Mouse (Mus musculus) limb, embryonic 13.5 days (tissue): ENCODE results near the gene Bcl9. TPM values are rescaled to one million over a fixed set of nuclear protein-coding genes. Genes with fewer than 3 reads are reported as not detected.

Source experiments
- ATAC-seq: fragments of 200-750 bp; cut with Nextera tagmentation; 2 replicates; pipeline ENCODE4 v1.8.0; 2017; ENCODE audit warnings: low read depth, moderate number of reproducible peaks, moderate TSS enrichment; ENCODE audit not compliant: low FRiP score
- H3K27ac ChIP-seq: fragments of 300-500 bp; sonication (generic); 2 replicates; pipeline ENCODE4 v1.5.1; 2015; ENCODE audit warnings: inconsistent platforms, mild to moderate bottlenecking, moderate library complexity
- H3K27me3 ChIP-seq: fragments of 300-500 bp; sonication (generic); 2 replicates; pipeline ENCODE4 v1.6.1; 2015; ENCODE audit warnings: mild to moderate bottlenecking, inconsistent platforms
- H3K36me3 ChIP-seq: fragments of 300-500 bp; sonication (generic); 2 replicates; pipeline ENCODE4 v1.6.1; 2015; ENCODE audit warnings: inconsistent platforms, mild to moderate bottlenecking, moderate library complexity
- H3K4me1 ChIP-seq: fragments of 300-500 bp; sonication (generic); 2 replicates; pipeline ENCODE4 v1.6.1; 2015; ENCODE audit warnings: inconsistent platforms
- H3K4me2 ChIP-seq: fragments of 300-500 bp; sonication (generic); replicated peaks from 2 replicates; pipeline ENCODE4 v1.6.1; 2015; ENCODE audit warnings: inconsistent platforms, mild to moderate bottlenecking, moderate library complexity
- H3K4me3 ChIP-seq: fragments of 300-500 bp; sonication (generic); 2 replicates; pipeline ENCODE4 v1.5.1; 2015; ENCODE audit warnings: moderate library complexity, mild to moderate bottlenecking, inconsistent platforms
- H3K9ac ChIP-seq: fragments of 300-500 bp; sonication (generic); 2 replicates; pipeline ENCODE4 v1.6.1; 2015; ENCODE audit warnings: mild to moderate bottlenecking, inconsistent platforms
- H3K9me3 ChIP-seq: fragments of 300-500 bp; sonication (generic); 2 replicates; pipeline ENCODE4 v1.6.1; 2016; ENCODE audit warnings: inconsistent platforms
- WGBS: fragments of 180-500 bp; shearing (Covaris S2); methylation state at CpG from one replicate; pipeline ENCODE4 v1.1.7; 2015; 5-methylcytosine and 5-hydroxymethylcytosine counted together
- polyA plus RNA-seq: library from polyadenylated mRNA; unstranded; fragments of >200 nt; fragmentation: Nextera tagmentation; extraction: Ambion mirVana; gene quantifications from 2 replicates; pipeline ENCODE4 v1.2.1, GENCODE M21; 2015

Gene Bcl9
- polyA plus RNA-seq, 1 experiment from 2014 or later: 97.4 TPM

GRCm38 (mm10) chr3:97317302-97317701, 19.6 kb upstream of the Bcl9 start:
- Histone ChIP-seq H3K27ac (no peak overlapping the region), H3K4me3 (no peak overlapping the region), H3K9me3 (no peaks in the 10 kb centered on the region), H3K27me3 (0 out of 2 replicates have a peak, but pooled peaks cover 4% of the 10 kb centered on the region), H3K9ac (no peak overlapping the region), H3K4me2 (no peak overlapping the region), H3K4me1 (peaks cover 7% of the 10 kb centered on the region), H3K36me3 (no peaks in the 10 kb centered on the region)
- 80% methylated on average over 3 of the region's 3 CpGs for WGBS
- no peak for ATAC-seq

GRCm38 (mm10) chr3:97313431-97313830, 15.7 kb upstream of the Bcl9 start:
- H3K4me3 ChIP-seq: no peak overlapping the region
- 71% methylated on average over 2 of the region's 2 CpGs for WGBS
- H3K36me3 ChIP-seq: no peaks in the 10 kb centered on the region
- H3K9me3 ChIP-seq: peaks cover 8% of the 10 kb centered on the region; the same call in 1 of the 2 replicates
- no peak for ATAC-seq
- peaks cover 25% of the 10 kb centered on the region for H3K4me1 ChIP-seq
- no peak overlapping the region for H3K4me2 ChIP-seq
- H3K27ac ChIP-seq: no peak overlapping the region; the same call in 1 of the 2 replicates
- no peak overlapping the region for H3K9ac ChIP-seq
- peaks cover 11% of the 10 kb centered on the region; the same call in 1 of the 2 replicates for H3K27me3 ChIP-seq

- Histone ChIP-seq H3K9ac (peak overlapping the region; percentile 51; the same call in 1 of the 2 replicates), H3K4me3 (peak overlapping the region; percentile 35), H3K4me2 (peak overlapping the region; percentile 61), H3K4me1 (peaks cover 25% of the 10 kb centered on the region), H3K9me3 (peaks cover 8% of the 10 kb centered on the region; the same call in 1 of the 2 replicates), H3K36me3 (no peaks in the 10 kb centered on the region), H3K27ac (peak overlapping the region; percentile 55; the same call in 1 of the 2 replicates), H3K27me3 (peaks cover 7% of the 10 kb centered on the region; the same call in 1 of the 2 replicates)
- 9% methylated on average over 21 of the region's 21 CpGs for WGBS
- ATAC-seq: peak; percentile 51
Observed at GRCm38 (mm10) chr3:97311998-97312397, 14.3 kb upstream of the Bcl9 start.

GRCm38 (mm10) chr3:97309748-97310536, 12.2 kb upstream of the Bcl9 start:
- Histone ChIP-seq H3K27me3 (peaks cover 7% of the 10 kb centered on the region; the same call in 1 of the 2 replicates), H3K9me3 (peaks cover 8% of the 10 kb centered on the region; the same call in 1 of the 2 replicates), H3K4me2 (peak overlapping the region; percentile 45), H3K4me3 (0 out of 2 replicates have a peak overlapping the region, but pooled peaks have one; percentile 2), H3K9ac (no peak overlapping the region), H3K27ac (no peak overlapping the region), H3K36me3 (no peaks in the 10 kb centered on the region), H3K4me1 (peaks cover 25% of the 10 kb centered on the region)
- no peak for ATAC-seq
- 6% methylated on average over 15 of the region's 16 CpGs for WGBS

DNA sequence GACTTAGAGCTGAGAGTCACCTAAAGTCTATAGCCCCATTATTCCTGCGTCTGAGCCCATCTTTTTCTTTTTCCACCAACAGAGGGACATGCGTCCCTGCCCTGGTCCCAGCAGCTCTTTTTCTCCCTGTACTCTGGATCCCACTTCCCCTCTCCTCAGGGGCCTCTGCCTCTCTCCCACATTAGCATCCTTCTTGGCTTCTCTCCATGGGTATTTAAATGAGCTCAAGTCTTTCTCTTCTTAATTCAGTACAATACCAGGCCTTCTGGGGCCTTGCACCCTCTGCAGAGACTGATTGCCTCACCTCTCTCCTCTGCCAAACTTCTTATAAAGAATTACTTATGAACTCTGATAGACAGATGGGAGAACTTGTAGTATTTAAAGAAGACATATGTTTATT, 10.7 kb upstream of the Bcl9 start:
- no peak overlapping the region for H3K9ac ChIP-seq
- ATAC-seq: no peak
- WGBS: 46% methylated on average over 2 of the region's 2 CpGs

DNA sequence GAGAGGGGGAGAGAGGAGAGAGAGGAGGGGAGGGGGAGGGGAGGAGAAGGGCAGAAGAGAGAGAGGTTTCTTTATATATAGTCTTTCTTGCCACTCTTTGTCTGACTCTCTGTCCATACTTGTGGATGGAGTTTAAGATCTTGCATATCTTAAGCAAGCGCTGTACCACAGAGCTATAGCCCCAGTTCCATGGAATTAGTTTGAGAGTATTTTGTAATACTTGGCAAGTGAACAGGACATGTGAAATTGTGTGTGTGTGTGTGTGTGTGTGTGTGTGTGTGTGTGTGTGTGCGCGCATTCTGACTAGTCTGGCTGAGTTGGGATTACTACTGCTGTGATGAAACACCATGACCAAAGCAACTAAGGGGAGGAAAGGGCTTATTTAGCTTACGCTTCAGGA, 8.2 kb upstream of the Bcl9 start:
- Histone ChIP-seq H3K36me3 (no peaks in the 10 kb centered on the region), H3K9ac (no peak overlapping the region), H3K9me3 (peaks cover 4% of the 10 kb centered on the region; the same call in 1 of the 2 replicates), H3K27ac (no peak overlapping the region), H3K4me3 (no peak overlapping the region), H3K4me2 (no peak overlapping the region), H3K4me1 (peaks cover 10% of the 10 kb centered on the region), H3K27me3 (peaks cover 7% of the 10 kb centered on the region; the same call in 1 of the 2 replicates)
- ATAC-seq: no peak
- WGBS: 84% methylated on average over 4 of the region's 4 CpGs

More for the DNA sequence above, 10.7 kb upstream of the Bcl9 start:
- H3K27ac ChIP-seq: no peak overlapping the region
- H3K9me3 ChIP-seq: peaks cover 8% of the 10 kb centered on the region; the same call in 1 of the 2 replicates
- peaks cover 25% of the 10 kb centered on the region for H3K4me1 ChIP-seq
- peaks cover 7% of the 10 kb centered on the region; the same call in 1 of the 2 replicates for H3K27me3 ChIP-seq
- no peak overlapping the region for H3K4me3 ChIP-seq
- no peak overlapping the region for H3K4me2 ChIP-seq
- no peaks in the 10 kb centered on the region for H3K36me3 ChIP-seq

DNA sequence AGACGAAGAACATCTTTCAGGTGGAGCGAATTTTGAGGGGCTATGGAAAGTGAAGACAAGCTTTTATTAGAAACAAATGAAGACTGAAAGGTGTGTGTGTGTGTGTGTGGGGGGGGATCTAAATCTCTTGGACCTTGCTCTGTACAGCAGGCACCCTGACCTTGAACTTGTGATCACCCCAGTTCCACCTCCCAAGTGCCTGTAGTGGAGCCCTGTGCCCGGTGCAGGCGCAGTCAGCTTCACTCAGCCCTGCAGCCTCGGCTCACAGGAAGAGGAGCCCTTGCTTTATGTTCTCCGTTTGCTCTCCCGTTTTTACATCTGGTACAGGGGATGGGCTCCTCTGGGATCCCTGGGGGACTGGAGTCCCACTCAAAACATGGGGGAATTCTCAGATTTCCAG, 3.9 kb upstream of the Bcl9 start:
- Histone ChIP-seq H3K9me3 (0 out of 2 replicates have a peak, but pooled peaks cover 3% of the 10 kb centered on the region), H3K36me3 (no peaks in the 10 kb centered on the region), H3K27ac (no peak overlapping the region), H3K4me2 (no peak overlapping the region), H3K9ac (no peak overlapping the region; the same call in 1 of the 2 replicates), H3K4me1 (peaks cover 4% of the 10 kb centered on the region), H3K4me3 (no peak overlapping the region), H3K27me3 (no peaks in the 10 kb centered on the region)
- ATAC-seq: no peak
- 38% methylated on average over 7 of the region's 7 CpGs for whole genome bisulfite sequencing

DNA sequence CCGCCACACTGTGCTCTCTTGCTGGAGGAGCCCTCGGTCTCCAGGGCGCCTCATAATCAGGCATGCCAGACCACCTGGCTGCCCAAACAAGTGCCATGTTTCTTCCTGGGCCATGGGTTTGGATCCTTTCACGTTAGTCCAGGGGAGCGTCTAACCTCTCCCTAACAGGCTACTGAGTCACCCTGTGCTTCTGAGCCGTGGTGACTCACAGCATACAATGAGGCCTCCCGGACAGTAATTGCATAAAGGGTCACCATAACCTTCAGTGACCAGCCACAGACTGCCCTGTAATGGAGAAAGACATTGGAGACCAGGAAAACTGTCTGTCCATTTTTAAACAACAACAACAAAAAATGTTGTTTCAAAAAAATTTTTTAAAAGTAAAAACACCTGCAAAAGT, 2.7 kb upstream of the Bcl9 start:
- no peak overlapping the region for H3K27ac ChIP-seq
- no peak overlapping the region for H3K4me3 ChIP-seq
- WGBS: 88% methylated on average over 7 of the region's 7 CpGs
- H3K36me3 ChIP-seq: no peaks in the 10 kb centered on the region
- no peak for ATAC-seq
- no peaks in the 10 kb centered on the region for H3K27me3 ChIP-seq
- H3K4me2 ChIP-seq: no peak overlapping the region
- peaks cover 15% of the 10 kb centered on the region for H3K4me1 ChIP-seq
- H3K9ac ChIP-seq: no peak overlapping the region
- 0 out of 2 replicates have a peak, but pooled peaks cover 3% of the 10 kb centered on the region for H3K9me3 ChIP-seq

DNA sequence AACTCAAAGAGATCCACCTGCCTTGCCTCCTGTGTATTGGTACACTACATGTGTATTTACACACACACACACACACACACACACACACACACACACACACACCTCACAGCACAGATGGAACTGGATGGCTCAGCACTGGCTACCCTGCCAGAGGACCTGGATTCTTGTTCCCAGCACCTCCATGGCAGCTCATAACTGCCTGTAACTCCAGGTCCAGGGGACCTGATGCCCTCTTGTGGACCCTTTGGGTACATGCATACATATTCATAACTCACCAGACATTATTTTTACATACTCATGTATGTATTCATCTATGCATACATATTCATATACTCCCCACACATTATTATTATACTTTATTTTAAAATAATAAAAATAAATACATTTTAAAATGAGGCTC, 2.2 kb upstream of the Bcl9 start:
- Histone ChIP-seq H3K9ac (no peak overlapping the region), H3K9me3 (0 out of 2 replicates have a peak, but pooled peaks cover 3% of the 10 kb centered on the region), H3K27ac (no peak overlapping the region), H3K27me3 (no peaks in the 10 kb centered on the region), H3K4me1 (peaks cover 18% of the 10 kb centered on the region), H3K4me2 (no peak overlapping the region), H3K4me3 (no peak overlapping the region), H3K36me3 (no peaks in the 10 kb centered on the region)
- no peak for ATAC-seq

DNA sequence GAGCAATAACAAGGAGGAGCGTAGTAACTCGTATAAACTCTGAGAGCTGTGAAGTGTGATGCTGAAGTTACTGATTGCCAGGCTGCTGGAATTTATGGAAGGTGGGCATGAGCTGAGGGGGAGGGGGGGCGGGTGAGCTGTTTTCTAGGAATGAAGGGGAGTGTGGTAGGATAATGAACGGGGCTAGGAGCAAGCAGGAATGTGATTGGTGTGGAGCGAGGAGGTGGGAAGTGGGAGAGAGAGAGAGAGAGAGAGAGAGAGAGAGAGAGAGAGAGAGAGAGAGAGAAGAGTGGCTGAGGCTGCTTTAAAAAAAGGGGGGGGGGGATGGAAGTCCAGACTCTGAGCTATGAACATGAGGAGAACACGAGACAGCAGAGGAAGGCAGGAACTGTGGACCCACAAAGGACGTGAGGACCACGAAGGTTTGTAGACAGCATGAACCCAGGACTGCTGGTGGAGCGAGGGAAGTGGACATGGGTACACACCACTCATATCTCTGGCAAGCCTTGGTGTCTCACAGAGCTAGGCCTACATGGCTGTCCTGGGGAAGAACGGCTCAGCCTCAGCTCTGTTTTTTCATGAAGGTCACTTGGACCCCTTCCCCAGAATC, 1.2 kb upstream of the Bcl9 start:
- 15% methylated on average over 10 of the region's 10 CpGs for WGBS
- peak; percentile 30; the same call in 1 of the 2 replicates for ATAC-seq
- H3K27ac ChIP-seq: peak overlapping the region; percentile 99
- peak overlapping the region; percentile 79 for H3K4me2 ChIP-seq
- H3K9ac ChIP-seq: no peak overlapping the region
- no peaks in the 10 kb centered on the region for H3K27me3 ChIP-seq
- no peaks in the 10 kb centered on the region for H3K36me3 ChIP-seq
- H3K9me3 ChIP-seq: 0 out of 2 replicates have a peak, but pooled peaks cover 3% of the 10 kb centered on the region
- peaks cover 22% of the 10 kb centered on the region for H3K4me1 ChIP-seq
- H3K4me3 ChIP-seq: peak overlapping the region; percentile 69

GRCm38 (mm10) chr3:97296941-97297552, 670 bp downstream of the Bcl9 start:
- Histone ChIP-seq H3K4me1 (peaks cover 25% of the 10 kb centered on the region), H3K27ac (peak overlapping the region; percentile 99), H3K4me3 (peak overlapping the region; percentile 69), H3K4me2 (peak overlapping the region; percentile 79), H3K36me3 (no peaks in the 10 kb centered on the region), H3K9ac (peak overlapping the region; percentile 88), H3K9me3 (0 out of 2 replicates have a peak, but pooled peaks cover 3% of the 10 kb centered on the region), H3K27me3 (no peaks in the 10 kb centered on the region)
- ATAC-seq: peak; percentile 78
- 2% methylated on average over 16 of the region's 16 CpGs for WGBS

- H3K4me3 ChIP-seq: no peak overlapping the region
- H3K36me3 ChIP-seq: no peaks in the 10 kb centered on the region
- no peak overlapping the region for H3K4me2 ChIP-seq
- no peaks in the 10 kb centered on the region for H3K27me3 ChIP-seq
- no peak for ATAC-seq
- H3K4me1 ChIP-seq: peaks cover 24% of the 10 kb centered on the region
- no peak overlapping the region for H3K27ac ChIP-seq
- 78% methylated on average over 9 of the region's 9 CpGs for WGBS
- H3K9me3 ChIP-seq: no peaks in the 10 kb centered on the region
- H3K9ac ChIP-seq: no peak overlapping the region
Observed at GRCm38 (mm10) chr3:97294334-97294733, 3.4 kb downstream of the Bcl9 start.
